Mouse (Mus musculus) intestine, postnatal 0 days (tissue): ENCODE measurements at regions not wholly inside any gene's neighbourhood (a gene's known extent, or its start where the extent isn't known, plus 50 kb on each side); places are given as distances from the start of the nearest gene placed in this dataset.

ENCODE experiments used
- ATAC-seq: fragments of 200-750 bp; cut with Nextera tagmentation; 2 replicates; pipeline ENCODE4 v1.8.0; 2017; ENCODE audit warnings: mild to moderate bottlenecking, moderate TSS enrichment, moderate library complexity
- H3K27ac ChIP-seq: fragments of 300-500 bp; sonication (generic); 2 replicates; pipeline ENCODE4 v1.5.1; 2014; ENCODE audit warnings: mild to moderate bottlenecking, low read depth, low read length, moderate library complexity
- H3K27me3 ChIP-seq: fragments of 300-500 bp; sonication (generic); replicated peaks from 2 replicates; pipeline ENCODE4 v1.6.1; 2014; ENCODE audit warnings: low read length, mixed read lengths; ENCODE audit not compliant: control insufficient read depth, insufficient read depth
- H3K36me3 ChIP-seq: fragments of 300-500 bp; sonication (generic); 2 replicates; pipeline ENCODE4 v1.6.1; 2014; ENCODE audit warnings: mild to moderate bottlenecking, moderate library complexity; ENCODE audit not compliant: control insufficient read depth, insufficient read depth
- H3K4me1 ChIP-seq: fragments of 300-500 bp; sonication (generic); replicated peaks from 2 replicates; pipeline ENCODE4 v1.6.1; 2014; ENCODE audit warnings: antibody characterized with exemption, low read length, mixed read lengths; ENCODE audit not compliant: control insufficient read depth, insufficient read depth
- H3K4me2 ChIP-seq: fragments of 300-500 bp; sonication (generic); replicated peaks from 2 replicates; pipeline ENCODE4 v1.6.1; 2014; ENCODE audit warnings: low read depth, mild to moderate bottlenecking, moderate library complexity
- H3K4me3 ChIP-seq: fragments of 300-500 bp; sonication (generic); 2 replicates; pipeline ENCODE4 v1.5.1; 2014; ENCODE audit warnings: low read depth, low read length
- H3K9ac ChIP-seq: fragments of 300-500 bp; sonication (generic); 2 replicates; pipeline ENCODE4 v1.6.1; 2014; ENCODE audit warnings: mild to moderate bottlenecking, low read depth, low read length
- H3K9me3 ChIP-seq: fragments of 300-500 bp; sonication (generic); 2 replicates; pipeline ENCODE4 v1.6.1; 2016; ENCODE audit warnings: mixed run types; ENCODE audit not compliant: control insufficient read depth
- CTCF ChIP-seq: sonication (generic); IDR thresholded peaks from 2 replicates; pipeline ENCODE4 v1.5.1; 2016; ENCODE audit warnings: low read depth, mild to moderate bottlenecking, control low read depth, antibody characterized with exemption, moderate library complexity
- WGBS: fragments of 180-500 bp; shearing (Covaris S2); extraction: QIAGEN DNeasy Blood & Tissue Kit; methylation state at CpG from one replicate; pipeline ENCODE4 v1.1.7; 2014; 5-methylcytosine and 5-hydroxymethylcytosine counted together

GRCm38 (mm10) chr16:46581115-46581514, 82.8 kb upstream of the Nectin3 start:
- ATAC-seq: no peak
- H3K4me1 ChIP-seq: peaks cover 3% of the 10 kb centered on the region; the same call in 1 of the 2 replicates
- no peak for TF ChIP-seq CTCF
- no peaks in the 10 kb centered on the region for H3K27me3 ChIP-seq
- H3K4me2 ChIP-seq: no peak overlapping the region
- H3K9me3 ChIP-seq: no peaks in the 10 kb centered on the region
- no peaks in the 10 kb centered on the region for H3K36me3 ChIP-seq
- no peak overlapping the region for H3K27ac ChIP-seq
- WGBS: 64% methylated on average over 10 of the region's 10 CpGs
- no peak overlapping the region for H3K9ac ChIP-seq
- no peak overlapping the region for H3K4me3 ChIP-seq

GRCm38 (mm10) chr16:46574221-46574620, 75.9 kb upstream of the Nectin3 start:
- Histone ChIP-seq H3K27ac (no peak overlapping the region), H3K9me3 (no peaks in the 10 kb centered on the region), H3K36me3 (no peaks in the 10 kb centered on the region), H3K4me3 (no peak overlapping the region), H3K4me2 (no peak overlapping the region), H3K27me3 (no peaks in the 10 kb centered on the region), H3K9ac (no peak overlapping the region), H3K4me1 (no peaks in the 10 kb centered on the region)
- 72% methylated on average over 6 of the region's 6 CpGs for WGBS
- no peak for ATAC-seq
- TF ChIP-seq CTCF: no peak

- H3K4me3 ChIP-seq: no peak overlapping the region
- H3K4me2 ChIP-seq: no peak overlapping the region
- no peak for TF ChIP-seq CTCF
- no peaks in the 10 kb centered on the region for H3K9me3 ChIP-seq
- H3K27ac ChIP-seq: no peak overlapping the region
- H3K4me1 ChIP-seq: no peaks in the 10 kb centered on the region
- H3K36me3 ChIP-seq: no peaks in the 10 kb centered on the region
- no peak overlapping the region for H3K9ac ChIP-seq
- no peaks in the 10 kb centered on the region for H3K27me3 ChIP-seq
- 93% methylated on average over 1 of the region's 1 CpGs for WGBS
- ATAC-seq: no peak
Measured at GRCm38 (mm10) chr16:46567446-46567845, 69.1 kb upstream of the Nectin3 start.

- H3K27ac ChIP-seq: no peak overlapping the region
- TF ChIP-seq CTCF: no peak
- no peak overlapping the region for H3K4me3 ChIP-seq
- H3K9ac ChIP-seq: no peak overlapping the region
- no peak for ATAC-seq
- no peaks in the 10 kb centered on the region for H3K36me3 ChIP-seq
- no peaks in the 10 kb centered on the region for H3K4me1 ChIP-seq
- no peak overlapping the region for H3K4me2 ChIP-seq
- 65% methylated on average over 4 of the region's 4 CpGs for WGBS
- H3K27me3 ChIP-seq: no peaks in the 10 kb centered on the region
- H3K9me3 ChIP-seq: no peaks in the 10 kb centered on the region
Measured at GRCm38 (mm10) chr16:46566020-46566581, 67.8 kb upstream of the Nectin3 start.

- H3K36me3 ChIP-seq: no peaks in the 10 kb centered on the region
- no peak overlapping the region for H3K4me3 ChIP-seq
- H3K9ac ChIP-seq: no peak overlapping the region
- TF ChIP-seq CTCF: no peak
- WGBS: 83% methylated on average over 3 of the region's 3 CpGs
- no peaks in the 10 kb centered on the region for H3K4me1 ChIP-seq
- no peak for ATAC-seq
- no peaks in the 10 kb centered on the region for H3K27me3 ChIP-seq
- no peaks in the 10 kb centered on the region for H3K9me3 ChIP-seq
- no peak overlapping the region for H3K4me2 ChIP-seq
- no peak overlapping the region for H3K27ac ChIP-seq
Measured at GRCm38 (mm10) chr16:46557281-46557680, 59.0 kb upstream of the Nectin3 start.

GRCm38 (mm10) chr16:46548207-46548606, 49.9 kb upstream of the Nectin3 start:
- Histone ChIP-seq H3K4me2 (no peak overlapping the region), H3K27me3 (no peaks in the 10 kb centered on the region), H3K4me1 (no peaks in the 10 kb centered on the region), H3K27ac (no peak overlapping the region), H3K9me3 (no peaks in the 10 kb centered on the region), H3K9ac (no peak overlapping the region), H3K36me3 (no peaks in the 10 kb centered on the region), H3K4me3 (no peak overlapping the region)
- TF ChIP-seq CTCF: no peak
- 90% methylated on average over 1 of the region's 1 CpGs for WGBS
- ATAC-seq: no peak
